Mouse (Mus musculus): ENCODE measurements around the gene Actl11. TPM values are rescaled to one million over a fixed set of nuclear protein-coding genes. Genes with fewer than 3 reads are reported as not detected.

Actl11 gene
- polyA plus RNA-seq, 1 experiment from 2014 or later: not detected

DNA sequence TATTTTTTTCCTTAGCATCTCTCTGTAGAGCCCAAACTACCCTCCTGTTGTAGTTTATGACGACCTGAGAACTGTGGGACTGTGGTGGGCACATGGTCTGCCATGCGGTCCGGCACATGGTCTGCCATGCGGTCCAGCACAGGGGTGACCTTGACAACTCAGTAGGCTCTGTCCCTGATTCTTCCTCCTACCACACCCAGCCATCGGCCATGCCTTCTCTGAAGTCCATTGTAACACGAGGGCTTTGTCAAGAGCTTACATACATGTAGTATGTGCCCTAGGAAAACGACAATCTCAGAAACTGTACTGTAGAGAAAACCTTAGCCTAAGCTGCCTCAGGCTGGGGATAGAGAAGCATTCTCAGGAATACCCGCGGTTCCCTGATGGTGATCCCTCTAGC is 36.4 kb downstream of the Actl11 start:
- H3K27ac ChIP-seq: no peak overlapping the region
- H3K9me3 ChIP-seq (replicated peaks): no peaks in the 10 kb centered on the region
- peaks cover 7% of the 10 kb centered on the region for H3K4me1 ChIP-seq (replicated peaks)
- no peak overlapping the region for H3K9ac ChIP-seq
- H3K4me2 ChIP-seq: no peak overlapping the region
- no peaks in the 10 kb centered on the region for H3K27me3 ChIP-seq
- H3K4me3 ChIP-seq: no peak overlapping the region
- peaks cover 8% of the 10 kb centered on the region; the same call in 1 of the 2 replicates for H3K36me3 ChIP-seq
- ATAC-seq (replicated peaks; ENCODE audit: insufficient number of reproducible peaks, insufficient read depth, low FRiP score, low read depth): no peak
- 89% methylated on average over 9 of the region's 9 CpGs for WGBS

DNA sequence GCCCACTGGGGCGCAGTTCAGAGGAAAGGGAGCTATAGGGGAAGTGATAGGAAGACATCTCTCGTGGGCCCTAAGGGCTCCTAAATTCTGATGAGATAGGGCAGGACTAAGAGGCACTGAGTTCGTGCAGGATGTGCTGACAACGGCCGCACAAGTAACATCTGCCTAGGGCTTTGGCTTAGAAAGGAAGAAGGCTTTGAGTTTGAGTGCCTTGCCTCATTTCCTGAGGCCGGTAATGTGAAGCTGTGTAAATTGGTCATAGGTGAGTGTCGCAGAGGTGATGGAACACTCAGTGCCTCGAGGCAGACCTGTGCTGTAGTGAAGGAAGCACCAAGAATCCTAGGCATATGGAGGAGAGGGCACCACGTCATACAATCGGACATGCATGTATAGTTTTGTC is 38.4 kb downstream of the Actl11 start:
- no peak overlapping the region for H3K27ac ChIP-seq
- WGBS: 72% methylated on average over 10 of the region's 10 CpGs
- H3K4me3 ChIP-seq: no peak overlapping the region
- H3K27me3 ChIP-seq: no peaks in the 10 kb centered on the region
- H3K4me1 ChIP-seq (replicated peaks): peaks cover 14% of the 10 kb centered on the region
- H3K9ac ChIP-seq: no peak overlapping the region
- ATAC-seq (replicated peaks; ENCODE audit: insufficient number of reproducible peaks, insufficient read depth, low FRiP score, low read depth): no peak
- H3K36me3 ChIP-seq: peaks cover 7% of the 10 kb centered on the region; the same call in 1 of the 2 replicates
- H3K4me2 ChIP-seq: no peak overlapping the region
- H3K9me3 ChIP-seq (replicated peaks): no peaks in the 10 kb centered on the region

GRCm38 (mm10) chr9:107967437-107967836 is 39.2 kb downstream of the Actl11 start:
- Histone ChIP-seq H3K27ac (no peak overlapping the region), H3K36me3 (peaks cover 7% of the 10 kb centered on the region; the same call in 1 of the 2 replicates), H3K27me3 (no peaks in the 10 kb centered on the region), H3K9ac (no peak overlapping the region), H3K4me1 (replicated peaks) (peaks cover 16% of the 10 kb centered on the region), H3K9me3 (replicated peaks) (no peaks in the 10 kb centered on the region), H3K4me2 (no peak overlapping the region), H3K4me3 (no peak overlapping the region)
- 71% methylated on average over 6 of the region's 6 CpGs for WGBS
- no peak for ATAC-seq (replicated peaks; ENCODE audit: insufficient number of reproducible peaks, insufficient read depth, low FRiP score, low read depth)

DNA sequence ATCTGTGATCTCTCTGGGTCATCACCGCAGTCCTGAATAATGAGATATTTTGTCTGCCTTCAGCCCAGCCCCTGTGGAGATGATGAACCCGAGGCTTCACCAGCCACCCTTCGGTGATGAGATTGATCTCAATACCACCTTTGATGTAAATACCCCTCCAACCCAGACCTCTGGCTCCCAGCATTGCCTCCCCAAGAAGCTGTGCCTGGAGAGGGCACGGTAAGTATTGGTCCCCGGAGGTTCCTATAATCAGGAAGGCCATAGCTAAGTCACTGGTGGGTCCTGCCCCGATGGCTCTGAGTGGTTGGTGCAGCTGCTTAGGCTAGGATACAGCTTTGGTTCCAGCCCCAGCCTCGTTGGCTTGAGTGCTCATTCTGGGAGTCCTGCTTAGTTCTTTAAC is 40.3 kb downstream of the Actl11 start:
- Histone ChIP-seq H3K4me2 (no peak overlapping the region), H3K36me3 (0 out of 2 replicates have a peak, but pooled peaks cover 2% of the 10 kb centered on the region), H3K9me3 (replicated peaks) (no peaks in the 10 kb centered on the region), H3K27ac (no peak overlapping the region), H3K4me1 (replicated peaks) (peaks cover 16% of the 10 kb centered on the region), H3K4me3 (no peak overlapping the region), H3K9ac (no peak overlapping the region), H3K27me3 (no peaks in the 10 kb centered on the region)
- 88% methylated on average over 7 of the region's 7 CpGs for WGBS
- no peak for ATAC-seq (replicated peaks; ENCODE audit: insufficient number of reproducible peaks, insufficient read depth, low FRiP score, low read depth)

DNA sequence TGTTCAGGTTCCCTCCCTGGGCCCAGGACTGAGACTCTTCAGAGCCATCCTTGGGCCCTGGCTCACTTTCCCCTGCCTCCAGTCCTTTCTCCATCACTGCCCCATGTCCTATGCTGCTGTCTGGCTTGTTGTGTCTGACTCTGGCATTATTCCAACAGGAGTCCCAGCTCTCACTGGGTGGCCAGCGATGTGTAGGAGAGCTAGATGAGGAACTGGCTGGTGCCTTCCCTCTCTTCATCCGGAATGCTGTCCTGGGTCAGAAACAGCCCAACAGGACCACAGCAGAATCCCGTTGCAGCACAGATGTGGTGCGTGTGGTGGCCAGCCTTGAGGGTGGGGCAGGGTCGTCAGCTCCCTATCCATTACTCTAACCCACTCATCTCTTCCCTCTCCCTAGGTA is 42.0 kb downstream of the Actl11 start:
- 81% methylated on average over 5 of the region's 5 CpGs for WGBS
- no peak for ATAC-seq (replicated peaks; ENCODE audit: insufficient number of reproducible peaks, insufficient read depth, low FRiP score, low read depth)

GRCm38 (mm10) chr9:107971690-107972541 is 43.6 kb downstream of the Actl11 start:
- no peaks in the 10 kb centered on the region for H3K27me3 ChIP-seq
- H3K27ac ChIP-seq: peak overlapping the region; percentile 35; the same call in 1 of the 2 replicates
- peak; percentile 41 for ATAC-seq (replicated peaks; ENCODE audit: insufficient number of reproducible peaks, insufficient read depth, low FRiP score, low read depth)
- WGBS: 55% methylated on average over 8 of the region's 8 CpGs
- no peak overlapping the region for H3K4me2 ChIP-seq
- no peak overlapping the region for H3K4me3 ChIP-seq
- peaks cover 36% of the 10 kb centered on the region for H3K4me1 ChIP-seq (replicated peaks)
- 0 out of 2 replicates have a peak, but pooled peaks cover 2% of the 10 kb centered on the region for H3K36me3 ChIP-seq
- no peaks in the 10 kb centered on the region for H3K9me3 ChIP-seq (replicated peaks)
- no peak overlapping the region for H3K9ac ChIP-seq

More for the DNA sequence above, 42.0 kb downstream of the Actl11 start:
- H3K9me3 ChIP-seq (replicated peaks): no peaks in the 10 kb centered on the region
- H3K27me3 ChIP-seq: no peaks in the 10 kb centered on the region
- no peak overlapping the region for H3K27ac ChIP-seq
- no peak overlapping the region for H3K4me2 ChIP-seq
- peaks cover 23% of the 10 kb centered on the region for H3K4me1 ChIP-seq (replicated peaks)
- H3K9ac ChIP-seq: no peak overlapping the region
- H3K36me3 ChIP-seq: 0 out of 2 replicates have a peak, but pooled peaks cover 2% of the 10 kb centered on the region
- no peak overlapping the region for H3K4me3 ChIP-seq

GRCm38 (mm10) chr9:107974491-107975171 is 46.4 kb downstream of the Actl11 start:
- Histone ChIP-seq H3K27ac (peak overlapping the region; percentile 89), H3K4me1 (replicated peaks) (peaks cover 39% of the 10 kb centered on the region), H3K9ac (no peak overlapping the region), H3K36me3 (peaks cover 14% of the 10 kb centered on the region; the same call in 1 of the 2 replicates), H3K27me3 (no peaks in the 10 kb centered on the region), H3K4me2 (peak overlapping the region; percentile 71), H3K4me3 (no peak overlapping the region), H3K9me3 (replicated peaks) (no peaks in the 10 kb centered on the region)
- 37% methylated on average over 10 of the region's 10 CpGs for WGBS
- ATAC-seq (replicated peaks; ENCODE audit: insufficient number of reproducible peaks, insufficient read depth, low FRiP score, low read depth): no peak; the same call in 1 of the 2 replicates

DNA sequence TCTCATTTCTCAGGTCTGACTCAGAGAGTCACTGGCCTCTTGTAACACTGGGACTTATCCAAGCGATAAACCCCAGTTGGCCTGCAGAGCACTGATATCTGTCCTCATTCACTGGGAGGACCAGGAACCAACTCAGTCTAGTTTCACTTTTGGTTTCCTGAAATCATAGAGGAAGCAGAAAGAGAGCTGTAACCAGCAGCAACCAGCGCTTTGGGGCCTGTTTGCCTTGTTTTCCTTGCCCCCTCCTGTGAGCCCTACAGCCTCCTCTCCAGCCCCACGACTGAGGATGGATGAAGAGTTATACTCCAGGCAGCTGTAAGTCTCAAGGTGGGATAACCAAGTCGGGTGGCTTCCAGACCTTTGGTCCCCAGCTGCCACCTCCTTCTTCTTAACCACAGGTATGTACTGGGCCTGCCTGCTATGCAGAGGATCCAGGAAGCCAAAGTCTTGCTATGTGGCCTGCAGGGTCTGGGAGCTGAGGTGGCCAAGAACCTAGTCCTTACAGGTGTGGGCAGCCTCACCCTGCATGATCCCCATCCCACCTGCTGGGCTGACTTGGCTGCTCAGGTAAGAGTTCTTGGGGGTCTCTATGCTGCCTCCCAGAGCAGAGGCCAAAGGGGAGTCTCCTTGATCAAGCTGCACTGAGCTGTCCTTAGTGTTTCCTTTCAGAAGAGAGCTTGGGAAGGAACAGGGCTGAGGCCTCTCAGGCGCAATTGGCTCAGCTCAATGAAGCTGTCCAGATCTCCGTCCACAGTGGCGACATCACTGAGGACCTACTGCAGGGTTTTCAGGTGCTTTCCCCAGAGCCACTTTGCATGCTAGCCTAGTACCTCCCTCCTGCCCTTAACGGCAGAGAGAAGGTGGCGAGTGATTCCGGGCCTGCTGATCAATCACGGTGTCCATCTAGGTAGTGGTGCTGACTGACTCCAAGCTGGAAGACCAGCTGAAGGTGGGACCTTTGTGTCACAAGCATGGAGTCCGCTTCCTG is 47.4 kb downstream of the Actl11 start, which contains the start of gene Uba7:
Gene Uba7 (plus strand): TSS at position 107 of the 988 bp plus-strand sequence.
- Histone ChIP-seq H3K9me3 (replicated peaks) (no peaks in the 10 kb centered on the region), H3K4me2 (peak within 1 kb of the TSS; percentile 71), H3K4me1 (replicated peaks) (peaks cover 40% of the 10 kb centered on the region), H3K27me3 (no peaks in the 10 kb centered on the region), H3K9ac (peak within 1 kb of the TSS; percentile 51), H3K27ac (peak within 1 kb of the TSS; percentile 89), H3K4me3 (peak within 1 kb of the TSS; percentile 44), H3K36me3 (peaks cover 14% of the 10 kb centered on the region; the same call in 1 of the 2 replicates)
- ATAC-seq (replicated peaks; ENCODE audit: insufficient number of reproducible peaks, insufficient read depth, low FRiP score, low read depth): peak; percentile 57
- 40% methylated on average over 12 of the region's 12 CpGs for WGBS

DNA sequence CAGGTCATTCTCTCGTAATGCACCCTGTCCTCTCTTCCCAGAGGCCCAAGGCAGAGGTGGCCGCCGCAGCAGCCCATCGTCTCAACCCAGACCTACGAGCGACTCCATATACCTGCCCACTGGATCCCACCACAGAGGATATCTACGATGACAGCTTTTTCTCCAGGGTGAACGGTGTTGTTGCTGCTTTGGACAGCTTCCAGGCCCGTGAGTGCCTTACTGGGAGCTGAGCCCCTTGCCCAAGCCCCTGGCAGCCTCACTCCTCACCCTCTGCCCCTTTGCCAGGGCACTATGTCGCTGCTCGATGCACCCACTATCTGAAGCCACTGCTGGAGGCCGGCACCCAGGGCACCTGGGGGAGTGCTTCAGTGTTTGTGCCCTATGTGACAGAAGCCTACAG is 50.5 kb downstream of the Actl11 start:
- no peaks in the 10 kb centered on the region for H3K27me3 ChIP-seq
- H3K9me3 ChIP-seq (replicated peaks): no peaks in the 10 kb centered on the region
- H3K36me3 ChIP-seq: peaks cover 11% of the 10 kb centered on the region; the same call in 1 of the 2 replicates
- H3K4me1 ChIP-seq (replicated peaks): peaks cover 66% of the 10 kb centered on the region
- no peak overlapping the region for H3K4me3 ChIP-seq
- no peak for ATAC-seq (replicated peaks; ENCODE audit: insufficient number of reproducible peaks, insufficient read depth, low FRiP score, low read depth)
- 87% methylated on average over 12 of the region's 12 CpGs for WGBS
- H3K27ac ChIP-seq: no peak overlapping the region
- H3K4me2 ChIP-seq: no peak overlapping the region
- H3K9ac ChIP-seq: no peak overlapping the region

Measured in heart, embryonic 15.5 days (tissue).